Mouse (Mus musculus) adrenal gland, adult 10 weeks (tissue): ENCODE data around the gene Rtraf. TPM values are rescaled to one million over a fixed set of nuclear protein-coding genes. Genes with fewer than 3 reads are reported as not detected.

ENCODE experiments used
- polyA plus RNA-seq: library from polyadenylated mRNA; stranded (reverse); fragments of 350-450 nt; fragmentation: Illumina TruSeq; extraction: RNeasy Lipid Tissue Mini Kit (QIAGEN cat#74804); gene quantifications from one replicate; pipeline ENCODE4 v1.2.3, GENCODE M21; 2014; ENCODE audit warnings: low read depth, low replicate concordance

Gene Rtraf
- polyA plus RNA-seq, result 285 TPM

DNA sequence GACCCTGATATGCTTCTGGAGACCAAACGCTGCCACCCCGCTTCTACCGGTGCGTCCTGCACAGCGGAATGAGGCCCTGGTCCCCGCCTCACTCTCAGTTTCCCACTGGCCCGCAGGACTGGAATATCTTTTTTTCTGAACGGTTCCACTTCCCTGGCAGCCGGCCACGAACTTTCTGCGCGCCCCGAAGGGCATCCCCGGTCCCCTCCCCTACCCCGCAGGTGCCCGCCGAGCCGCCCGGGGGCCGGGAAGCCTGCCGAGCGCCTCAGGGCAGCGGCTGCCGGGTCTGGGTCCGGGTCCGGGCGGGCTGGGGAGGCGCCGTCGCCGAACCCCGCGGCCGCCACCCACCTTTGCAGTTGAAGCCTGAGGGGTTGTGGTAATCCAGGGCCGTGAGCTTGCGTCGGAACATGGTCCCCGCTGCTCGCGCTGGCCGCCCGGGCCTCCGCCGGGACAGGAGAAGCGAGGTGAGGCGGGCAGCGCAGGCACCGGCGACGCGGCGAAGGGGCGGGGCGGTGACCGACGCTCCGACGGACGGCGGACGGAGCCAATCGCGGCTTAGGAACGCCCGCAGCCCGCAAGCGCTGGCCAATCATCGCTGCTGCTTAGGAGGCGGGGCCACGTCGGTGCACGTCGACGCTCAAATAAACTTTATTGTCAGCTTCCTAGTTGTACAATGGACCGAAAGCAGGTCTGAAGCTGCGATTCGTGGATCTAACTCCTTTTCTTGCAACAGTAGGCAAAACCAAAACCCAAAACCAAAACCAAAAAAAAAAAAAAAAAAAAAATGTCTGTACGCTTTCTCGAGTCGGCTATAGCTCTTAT lies at the start of gene Rtraf:
Rtraf (minus strand) TSS at position 504 of the 822 bp plus-strand sequence.

Other genes with a start within 250 kb of the Rtraf start
- 1.7 TPM for gene Gm2237, start 238.7 kb downstream of the Rtraf start, polyA plus RNA-seq
- not detected for gene Gm5458, start 221.2 kb downstream of the Rtraf start, polyA plus RNA-seq
- 13.2 TPM for gene Nid2, start 72.6 kb downstream of the Rtraf start, polyA plus RNA-seq
- 51.1 TPM for gene Gng2, start 153.8 kb upstream of the Rtraf start, polyA plus RNA-seq